Mouse (Mus musculus) small intestine, adult 2 months (tissue): ENCODE measurements around the gene Rhog.

Source experiments
- CTCF ChIP-seq: fragments of 200-500 bp; IDR thresholded peaks from 2 replicates; pipeline ENCODE4 v1.5.1; 2012; ENCODE audit warnings: low read depth, mild to moderate bottlenecking, control low read depth, inconsistent platforms, low read length, moderate library complexity, mixed read lengths; ENCODE audit not compliant: insufficient replicate concordance, insufficient read length; ENCODE audit errors: extremely low read depth
- POLR2A ChIP-seq: fragments of 200-500 bp; IDR thresholded peaks from 2 replicates; pipeline ENCODE4 v1.6.1; 2012; ENCODE audit warnings: low read depth, mild to moderate bottlenecking, control low read depth, inconsistent platforms, low read length, moderate library complexity

DNA sequence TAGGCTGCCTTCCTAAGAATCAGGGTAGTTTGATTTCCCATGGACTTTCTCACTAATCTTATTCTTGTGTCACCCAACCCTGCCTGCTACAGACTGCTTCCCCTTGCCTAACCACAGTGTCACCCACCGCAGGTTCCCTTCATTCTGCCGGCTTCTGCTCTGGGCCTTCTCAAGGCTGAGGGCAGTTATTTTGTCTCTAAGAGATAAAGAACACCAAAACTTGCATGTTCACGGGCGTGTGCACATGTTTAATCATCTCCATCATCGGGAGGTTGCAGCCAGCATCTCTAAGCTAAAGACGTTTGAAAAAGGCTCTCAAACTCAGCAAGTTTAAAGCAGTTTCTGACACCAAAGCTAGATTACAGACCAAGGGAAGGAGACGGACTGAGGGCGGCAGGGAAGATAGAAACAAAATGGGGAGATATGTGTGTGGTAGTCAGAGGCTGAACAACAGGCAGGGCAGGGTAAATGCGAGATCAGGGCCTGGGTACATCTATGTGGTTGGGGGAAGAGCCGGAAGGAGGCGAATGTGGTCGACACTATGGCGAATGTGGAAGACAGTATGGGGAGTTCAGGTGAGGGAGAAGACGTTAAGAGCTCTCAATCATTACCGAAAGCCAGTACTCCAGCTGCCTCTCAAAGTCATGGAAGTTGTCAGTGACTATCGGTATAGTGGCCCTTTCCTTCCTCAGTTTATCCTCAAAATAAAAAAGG lies 7.0 kb downstream of the Rhog start:
- TF ChIP-seq CTCF (no peak), POLR2A (no peak; the same call in 1 of the 2 replicates)
